Mouse (Mus musculus): ENCODE measurements around the gene Gnb5. TPM values are rescaled to one million over a fixed set of nuclear protein-coding genes. Genes with fewer than 3 reads are reported as not detected.

The Gnb5 gene
- total and polyA plus RNA-seq, 3 experiments, result 3.1 to 6.5 (median 4.7) TPM

- DNase-seq (ENCODE audit: extremely low read depth), result no peak
- Histone ChIP-seq H3K9ac (ENCODE audit: insufficient read depth, low read depth) (no peak overlapping the region), H3K27ac (ENCODE audit: insufficient read depth, low read depth) (no peak overlapping the region), H3K27me3 (replicated peaks) (no peaks in the 10 kb centered on the region), H3K36me3 (replicated peaks in 1 of 2; ENCODE audit: control insufficient read depth in 1 of 2, insufficient read depth in 1 of 2, low read length in 1 of 2) (peaks cover 6 to 19% of the 10 kb centered on the region in 2 experiments), H3K9me3 (replicated peaks; ENCODE audit: low read length) (no peaks in the 10 kb centered on the region), H3K79me2 (replicated peaks; ENCODE audit: control insufficient read depth, extremely low read depth, insufficient read depth, poor library complexity, severe bottlenecking) (no peaks in the 10 kb centered on the region), H3K4me3 (replicated peaks in 1 of 3; ENCODE audit: low read depth in 2 of 3, low read length in 2 of 3, poor library complexity in 1 of 3) (no peak overlapping the region), H3K4me2 (ENCODE audit: insufficient read depth, low read depth, poor library complexity, severe bottlenecking) (no peak overlapping the region), H3K4me1 (ENCODE audit: control insufficient read depth in 1 of 2, insufficient read depth in 2 of 2) (peaks cover 17 to 23% of the 10 kb centered on the region in 2 experiments)
- TF ChIP-seq ZMIZ1 (IDR thresholded peaks at IDR 0.05; ENCODE audit: low read depth, low read length) (no peak), CTCF (conservative IDR thresholded peaks at IDR 0.05 in 1 of 2, IDR thresholded peaks at IDR 0.05 in 1 of 2; ENCODE audit: low read depth in 2 of 2, low read length in 2 of 2) (peak in 1 of 2 experiments; percentile 34; a peak in 2 of 4 replicates), RAD21 (IDR thresholded peaks at IDR 0.05; ENCODE audit: low read depth, low read length) (no peak), ZC3H11A (IDR thresholded peaks at IDR 0.05; ENCODE audit: low read depth, low read length) (no peak), RCOR1 (conservative IDR thresholded peaks at IDR 0.05; ENCODE audit: low read depth, low read length) (no peak), JUN (IDR thresholded peaks at IDR 0.05; ENCODE audit: insufficient read depth, low read depth, low read length) (no peak), ZNF384 (IDR thresholded peaks at IDR 0.05; ENCODE audit: low read depth, low read length) (no peak), IRF4 (IDR thresholded peaks at IDR 0.05; ENCODE audit: low read depth, low read length) (no peak)
- dilution Hi-C loops (cut with MboI; ENCODE audit: extremely low pct_ligation_motif_present, extremely low pct_unique_long_range_greater_than_20kb, low sequenced_read_pairs), result no loop called here
- in situ Hi-C loops (cut with MboI; ENCODE audit: low pct_ligation_motif_present, low pct_unique_long_range_greater_than_20kb, low sequenced_read_pairs), result no loop called here
Observed at GRCm38 (mm10) chr9:75334440-75334839, 28.4 kb downstream of the Gnb5 start.

- H3K27me3 ChIP-seq (replicated peaks), result no peaks in the 10 kb centered on the region
- dilution Hi-C loops (cut with MboI; ENCODE audit: extremely low pct_ligation_motif_present, extremely low pct_unique_long_range_greater_than_20kb, low sequenced_read_pairs), result no loop called here
- H3K79me2 ChIP-seq (replicated peaks; ENCODE audit: control insufficient read depth, extremely low read depth, insufficient read depth, poor library complexity, severe bottlenecking), result no peaks in the 10 kb centered on the region
- H3K4me1 ChIP-seq (ENCODE audit: control insufficient read depth in 1 of 2, insufficient read depth in 2 of 2), result peaks cover 17 to 23% of the 10 kb centered on the region in 2 experiments
- no peak overlapping the region for H3K9ac ChIP-seq (ENCODE audit: insufficient read depth, low read depth)
- no peak for DNase-seq (ENCODE audit: extremely low read depth)
- peaks cover 6 to 21% of the 10 kb centered on the region in 2 experiments for H3K36me3 ChIP-seq (replicated peaks in 1 of 2; ENCODE audit: control insufficient read depth in 1 of 2, insufficient read depth in 1 of 2, low read length in 1 of 2)
- TF ChIP-seq ZNF384 (IDR thresholded peaks at IDR 0.05; ENCODE audit: low read depth, low read length) (no peak), CHD2 (IDR thresholded peaks at IDR 0.05; ENCODE audit: low read length) (no peak), MXI1 (IDR thresholded peaks at IDR 0.05; ENCODE audit: low read depth, low read length) (no peak), USF2 (conservative IDR thresholded peaks at IDR 0.05; ENCODE audit: low read depth, low read length) (no peak), GABPA (IDR thresholded peaks at IDR 0.05; ENCODE audit: insufficient replicate concordance, low read depth, low read length) (no peak)
- H3K4me2 ChIP-seq (ENCODE audit: insufficient read depth, low read depth, poor library complexity, severe bottlenecking), result no peak overlapping the region
- in situ Hi-C loops (cut with MboI; ENCODE audit: low pct_ligation_motif_present, low pct_unique_long_range_greater_than_20kb, low sequenced_read_pairs), result no loop called here
- no peak overlapping the region for H3K27ac ChIP-seq (ENCODE audit: insufficient read depth, low read depth)
- no peaks in the 10 kb centered on the region for H3K9me3 ChIP-seq (replicated peaks; ENCODE audit: low read length)
- no peak overlapping the region for H3K4me3 ChIP-seq (replicated peaks in 1 of 3; ENCODE audit: low read depth in 2 of 3, low read length in 2 of 3, poor library complexity in 1 of 3)
Observed at GRCm38 (mm10) chr9:75338016-75338415, 31.9 kb downstream of the Gnb5 start.

GRCm38 (mm10) chr9:75342433-75342832, 36.3 kb downstream of the Gnb5 start:
- TF ChIP-seq SMC3 (IDR thresholded peaks at IDR 0.05; ENCODE audit: low read depth, low read length), result no peak
- TF ChIP-seq NELFE (IDR thresholded peaks at IDR 0.05; ENCODE audit: low read depth, low read length), result no peak
- no peak for TF ChIP-seq MAZ (IDR thresholded peaks at IDR 0.05; ENCODE audit: low read depth, low read length)
- TF ChIP-seq ELF1 (IDR thresholded peaks at IDR 0.05; ENCODE audit: low read depth, low read length), result no peak
- no peak for TF ChIP-seq CHD1 (IDR thresholded peaks at IDR 0.05; ENCODE audit: low read depth, low read length)
- TF ChIP-seq SIN3A (IDR thresholded peaks at IDR 0.05; ENCODE audit: low read length), result no peak
- TF ChIP-seq MAFK (IDR thresholded peaks at IDR 0.05; ENCODE audit: insufficient replicate concordance, low read length), result no peak
- no peak for TF ChIP-seq IRF4 (IDR thresholded peaks at IDR 0.05; ENCODE audit: low read depth, low read length)
- no peak for TF ChIP-seq EP300 (IDR thresholded peaks at IDR 0.05; ENCODE audit: low read length)
- TF ChIP-seq JUN (IDR thresholded peaks at IDR 0.05; ENCODE audit: insufficient read depth, low read depth, low read length), result no peak
- TF ChIP-seq ZMIZ1 (IDR thresholded peaks at IDR 0.05; ENCODE audit: low read depth, low read length), result no peak
- TF ChIP-seq ZKSCAN1 (IDR thresholded peaks at IDR 0.05; ENCODE audit: borderline replicate concordance, low read depth, low read length), result no peak
- no peak for TF ChIP-seq GABPA (IDR thresholded peaks at IDR 0.05; ENCODE audit: insufficient replicate concordance, low read depth, low read length)
- no peak for TF ChIP-seq UBTF (IDR thresholded peaks at IDR 0.05; ENCODE audit: low read depth, low read length)
- TF ChIP-seq KAT2A (IDR thresholded peaks at IDR 0.05; ENCODE audit: insufficient replicate concordance, low read length), result no peak
- TF ChIP-seq MYC (IDR thresholded peaks at IDR 0.05; ENCODE audit: low read depth, low read length), result no peak
- no peak for TF ChIP-seq ZNF384 (IDR thresholded peaks at IDR 0.05; ENCODE audit: low read depth, low read length)
- TF ChIP-seq HCFC1 (IDR thresholded peaks at IDR 0.05; ENCODE audit: low read depth, low read length), result no peak
- TF ChIP-seq MXI1 (IDR thresholded peaks at IDR 0.05; ENCODE audit: low read depth, low read length), result no peak
- no peaks in the 10 kb centered on the region for H3K9me3 ChIP-seq (replicated peaks; ENCODE audit: low read length)
- H3K4me2 ChIP-seq (ENCODE audit: insufficient read depth, low read depth, poor library complexity, severe bottlenecking), result no peak overlapping the region
- no peak for DNase-seq (ENCODE audit: extremely low read depth)
- in situ Hi-C loops (cut with MboI; ENCODE audit: low pct_ligation_motif_present, low pct_unique_long_range_greater_than_20kb, low sequenced_read_pairs) (no loop called here), dilution Hi-C loops (cut with MboI; ENCODE audit: extremely low pct_ligation_motif_present, extremely low pct_unique_long_range_greater_than_20kb, low sequenced_read_pairs) (no loop called here)
- peaks cover 6 to 18% of the 10 kb centered on the region in 2 experiments for H3K36me3 ChIP-seq (replicated peaks in 1 of 2; ENCODE audit: control insufficient read depth in 1 of 2, insufficient read depth in 1 of 2, low read length in 1 of 2)
- H3K9ac ChIP-seq (ENCODE audit: insufficient read depth, low read depth), result no peak overlapping the region
- no peaks in the 10 kb centered on the region for H3K27me3 ChIP-seq (replicated peaks)
- H3K27ac ChIP-seq (ENCODE audit: insufficient read depth, low read depth), result no peak overlapping the region
- H3K79me2 ChIP-seq (replicated peaks; ENCODE audit: control insufficient read depth, extremely low read depth, insufficient read depth, poor library complexity, severe bottlenecking), result no peaks in the 10 kb centered on the region
- H3K4me1 ChIP-seq (ENCODE audit: control insufficient read depth in 1 of 2, insufficient read depth in 2 of 2), result peaks cover 4 to 5% of the 10 kb centered on the region in 2 experiments; a peak in 2 of 4 replicates
- no peak overlapping the region for H3K4me3 ChIP-seq (replicated peaks in 1 of 3; ENCODE audit: low read depth in 2 of 3, low read length in 2 of 3, poor library complexity in 1 of 3)
